Mouse (Mus musculus) brain, embryonic 14.5 days (tissue): ENCODE results near the gene Rps6kb1.
A peak's percentile ranks its signal among the peaks of the same experiment; 100 is the strongest.

ENCODE experiments used
- CTCF ChIP-seq: fragments of 200-500 bp; IDR thresholded peaks from 2 replicates; pipeline ENCODE4 v1.5.1; 2012; ENCODE audit warnings: inconsistent platforms, mild to moderate bottlenecking, moderate library complexity, borderline replicate concordance; ENCODE audit not compliant: insufficient read depth, insufficient read length; ENCODE audit errors: extremely low read depth
- POLR2A ChIP-seq: fragments of 200-500 bp; IDR thresholded peaks from 2 replicates; pipeline ENCODE4 v1.6.1; 2012; ENCODE audit warnings: mild to moderate bottlenecking, inconsistent platforms, borderline replicate concordance; ENCODE audit not compliant: poor library complexity, insufficient read depth, insufficient read length, severe bottlenecking; ENCODE audit errors: extremely low read depth

GRCm38 (mm10) chr11:86544639-86545299 is at the start of gene Rps6kb1, which contains the start of gene Tubd1:
- no peak for TF ChIP-seq CTCF
- peak; percentile 88; the same call in 1 of the 2 replicates for TF ChIP-seq POLR2A
